Mouse (Mus musculus): ENCODE measurements around the gene Zglp1.
A peak's percentile ranks its signal among the peaks of the same experiment; 100 is the strongest.

Zglp1 gene

GRCm38 (mm10) chr9:21067006-21067684 is at the start of gene Zglp1:
Gene Zglp1 (minus strand): TSS chr9:21067093.
- no peak for DNase-seq (ENCODE audit: low spot score in 2 of 2)

- DNase-seq (ENCODE audit: low spot score in 2 of 2), result no peak
These were observed 48.2 kb upstream of the Zglp1 start for GRCm38 (mm10) chr9:21115105-21115504.

GRCm38 (mm10) chr9:21114190-21114589 is 47.3 kb upstream of the Zglp1 start:
- DNase-seq (ENCODE audit: low spot score in 2 of 2), result no peak

- no peak for DNase-seq (ENCODE audit: low spot score in 2 of 2)
These were observed 46.9 kb upstream of the Zglp1 start for GRCm38 (mm10) chr9:21113751-21114150.

GRCm38 (mm10) chr9:21107607-21108237 is 40.8 kb upstream of the Zglp1 start:
- DNase-seq (ENCODE audit: low spot score in 2 of 2), result no peak

- DNase-seq (ENCODE audit: low spot score in 2 of 2), result no peak
These were observed 39.1 kb upstream of the Zglp1 start for GRCm38 (mm10) chr9:21105760-21106564.

GRCm38 (mm10) chr9:21104814-21105213 is 37.9 kb upstream of the Zglp1 start:
- DNase-seq (ENCODE audit: low spot score in 2 of 2), result no peak

GRCm38 (mm10) chr9:21102076-21102475 is 35.2 kb upstream of the Zglp1 start:
- DNase-seq (ENCODE audit: low spot score in 2 of 2), result no peak

- no peak for DNase-seq (ENCODE audit: low spot score in 2 of 2)
These were observed 33.7 kb upstream of the Zglp1 start for GRCm38 (mm10) chr9:21100447-21101161.

GRCm38 (mm10) chr9:21097793-21098192 is 30.9 kb upstream of the Zglp1 start:
- DNase-seq (ENCODE audit: low spot score in 2 of 2), result peak; percentile 49 to 76

- no peak for DNase-seq (ENCODE audit: low spot score in 2 of 2)
These were observed 29.1 kb upstream of the Zglp1 start for GRCm38 (mm10) chr9:21095958-21096357.

GRCm38 (mm10) chr9:21093423-21093822 is 26.5 kb upstream of the Zglp1 start:
- DNase-seq (ENCODE audit: low spot score in 2 of 2), result no peak

GRCm38 (mm10) chr9:21091707-21092320 is 24.9 kb upstream of the Zglp1 start, which contains the start of the genes Gm38431 and Raver1:
Gene Gm38431 (minus strand): TSS chr9:21091997.
Gene Raver1 (minus strand): TSS chr9:21092008.
- DNase-seq (ENCODE audit: low spot score in 2 of 2), result peak; percentile 96 to 98

GRCm38 (mm10) chr9:21090972-21091706 is 24.2 kb upstream of the Zglp1 start:
- no peak for DNase-seq (ENCODE audit: low spot score in 2 of 2)

GRCm38 (mm10) chr9:21090537-21090936 is 23.6 kb upstream of the Zglp1 start:
- DNase-seq (ENCODE audit: low spot score in 2 of 2), result no peak

- DNase-seq (ENCODE audit: low spot score in 2 of 2), result no peak
These were observed 16.4 kb upstream of the Zglp1 start for GRCm38 (mm10) chr9:21083324-21083723.

- DNase-seq (ENCODE audit: low spot score in 2 of 2), result no peak
These were observed 14.2 kb upstream of the Zglp1 start for GRCm38 (mm10) chr9:21081127-21081526.

GRCm38 (mm10) chr9:21075625-21076024 is 8.7 kb upstream of the Zglp1 start:
- DNase-seq (ENCODE audit: low spot score in 2 of 2), result no peak

GRCm38 (mm10) chr9:21074173-21074572 is 7.3 kb upstream of the Zglp1 start:
- DNase-seq (ENCODE audit: low spot score in 2 of 2), result no peak

GRCm38 (mm10) chr9:21073044-21073840 is 6.3 kb upstream of the Zglp1 start, which contains the start of the genes Gm49373 and Fdx1l:
Gene Gm49373 (minus strand): TSS chr9:21073096.
Gene Fdx1l (minus strand): TSS chr9:21073614.
- DNase-seq (ENCODE audit: low spot score in 2 of 2), result peak; percentile 79 to 93

All from left cerebral cortex, adult 9 months (tissue).